Mouse (Mus musculus): ENCODE data around the gene Vmn1r118. TPM values are rescaled to one million over a fixed set of nuclear protein-coding genes. Genes with fewer than 3 reads are reported as not detected.

The Vmn1r118 gene
- polyA plus RNA-seq (2014; fragmentation: Illumina TruSeq; extraction: RNeasy Lipid Tissue Mini Kit (QIAGEN cat#74804); ENCODE audit: low replicate concordance), result not detected

DNA sequence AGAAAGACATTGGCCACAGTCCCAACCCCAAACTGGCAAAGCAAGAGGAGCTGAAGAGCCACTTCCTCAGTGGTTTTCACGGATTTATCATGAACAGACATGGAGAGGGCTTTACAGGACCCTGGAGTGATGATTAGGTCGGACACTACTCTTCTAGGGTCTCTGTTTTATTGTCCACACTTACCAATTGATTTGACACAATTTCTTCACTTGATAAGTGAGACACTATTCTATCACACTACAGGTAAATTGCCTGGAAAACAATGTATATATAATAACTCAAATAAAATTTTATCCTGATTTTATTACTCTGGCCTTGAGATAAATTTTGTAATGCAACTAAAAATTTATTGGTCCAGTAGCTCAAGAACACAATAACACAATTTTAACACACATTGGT lies at the start of gene Vmn1r118:
Gene Vmn1r118 (minus strand): TSS at position 101 of the 400 bp plus-strand sequence.

DNA sequence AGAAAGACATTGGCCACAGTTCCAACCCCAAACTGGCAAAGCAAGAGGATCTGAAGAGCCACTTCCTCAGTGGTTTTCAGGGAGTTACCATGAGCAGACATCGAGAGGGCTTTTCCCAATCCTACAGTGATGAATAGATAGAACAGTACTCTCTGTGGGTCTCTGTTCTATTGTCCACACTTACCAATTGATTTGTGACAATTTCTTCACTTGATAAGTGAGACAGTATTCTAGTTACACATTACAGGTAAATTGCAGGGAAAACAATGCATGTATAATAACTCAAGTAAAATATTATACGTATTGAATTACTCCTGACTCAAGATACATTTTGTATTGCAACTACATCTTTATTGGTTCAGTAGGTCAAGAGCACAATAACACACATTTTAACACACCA lies 28.1 kb downstream of the Vmn1r118 start, which contains the start of gene Vmn1r117:
Gene Vmn1r117 (minus strand): TSS at position 101 of the 400 bp plus-strand sequence.

DNA sequence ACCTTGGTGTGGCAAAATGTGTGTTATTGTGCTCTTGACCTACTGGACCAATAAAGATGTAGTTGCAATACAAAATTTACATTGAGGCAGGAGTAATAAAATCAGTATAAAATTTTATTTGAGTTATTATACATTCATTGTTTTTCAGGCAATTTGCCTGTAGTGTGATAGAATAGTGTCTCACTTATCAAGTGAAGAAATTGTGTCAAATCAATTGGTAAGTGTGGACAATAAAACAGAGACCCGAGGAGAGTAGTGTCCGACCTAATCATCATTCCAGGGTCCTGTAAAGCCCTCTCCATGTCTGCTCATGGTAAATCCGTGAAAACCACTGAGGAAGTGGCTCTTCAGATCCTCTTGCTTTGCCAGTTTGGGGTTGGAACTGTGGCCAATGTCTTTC lies 40.2 kb downstream of the Vmn1r118 start, which contains the start of gene Vmn1r116:
Gene Vmn1r116 (plus strand): TSS at position 301 of the 400 bp plus-strand sequence.

Other genes starting within 250 kb of the Vmn1r118 start
- gene Vmn1r107, start 243.4 kb downstream of the Vmn1r118 start, polyA plus RNA-seq (2014; fragmentation: Illumina TruSeq; extraction: RNeasy Lipid Tissue Mini Kit (QIAGEN cat#74804); ENCODE audit: low replicate concordance), result not detected
- gene Vmn1r111, start 209.1 kb downstream of the Vmn1r118 start, polyA plus RNA-seq (2014; fragmentation: Illumina TruSeq; extraction: RNeasy Lipid Tissue Mini Kit (QIAGEN cat#74804); ENCODE audit: low replicate concordance), result not detected
- not detected for gene Gm10668, start 181.7 kb downstream of the Vmn1r118 start, polyA plus RNA-seq (2014; fragmentation: Illumina TruSeq; extraction: RNeasy Lipid Tissue Mini Kit (QIAGEN cat#74804); ENCODE audit: low replicate concordance)
- gene Vmn1r112, start 141.2 kb downstream of the Vmn1r118 start, polyA plus RNA-seq (2014; fragmentation: Illumina TruSeq; extraction: RNeasy Lipid Tissue Mini Kit (QIAGEN cat#74804); ENCODE audit: low replicate concordance), result not detected
- not detected for gene Vmn1r113, start 125.1 kb downstream of the Vmn1r118 start, polyA plus RNA-seq (2014; fragmentation: Illumina TruSeq; extraction: RNeasy Lipid Tissue Mini Kit (QIAGEN cat#74804); ENCODE audit: low replicate concordance)
- gene Vmn1r114, start 100.2 kb downstream of the Vmn1r118 start, polyA plus RNA-seq (2014; fragmentation: Illumina TruSeq; extraction: RNeasy Lipid Tissue Mini Kit (QIAGEN cat#74804); ENCODE audit: low replicate concordance), result not detected
- gene Vmn1r115, start 67.4 kb downstream of the Vmn1r118 start, polyA plus RNA-seq (2014; fragmentation: Illumina TruSeq; extraction: RNeasy Lipid Tissue Mini Kit (QIAGEN cat#74804); ENCODE audit: low replicate concordance), result not detected
- gene Vmn1r116, start 40.1 kb downstream of the Vmn1r118 start, polyA plus RNA-seq (2014; fragmentation: Illumina TruSeq; extraction: RNeasy Lipid Tissue Mini Kit (QIAGEN cat#74804); ENCODE audit: low replicate concordance), result not detected
- not detected for gene Vmn1r117, start 28.2 kb downstream of the Vmn1r118 start, polyA plus RNA-seq (2014; fragmentation: Illumina TruSeq; extraction: RNeasy Lipid Tissue Mini Kit (QIAGEN cat#74804); ENCODE audit: low replicate concordance)
- not detected for gene Vmn1r119, start 100.1 kb upstream of the Vmn1r118 start, polyA plus RNA-seq (2014; fragmentation: Illumina TruSeq; extraction: RNeasy Lipid Tissue Mini Kit (QIAGEN cat#74804); ENCODE audit: low replicate concordance)
- not detected for gene Vmn1r120, start 141.4 kb upstream of the Vmn1r118 start, polyA plus RNA-seq (2014; fragmentation: Illumina TruSeq; extraction: RNeasy Lipid Tissue Mini Kit (QIAGEN cat#74804); ENCODE audit: low replicate concordance)
- not detected for gene Vmn1r121, start 186.2 kb upstream of the Vmn1r118 start, polyA plus RNA-seq (2014; fragmentation: Illumina TruSeq; extraction: RNeasy Lipid Tissue Mini Kit (QIAGEN cat#74804); ENCODE audit: low replicate concordance)
- gene Vmn1r122, start 221.8 kb upstream of the Vmn1r118 start, polyA plus RNA-seq (2014; fragmentation: Illumina TruSeq; extraction: RNeasy Lipid Tissue Mini Kit (QIAGEN cat#74804); ENCODE audit: low replicate concordance), result not detected
- gene Vmn1r123, start 249.8 kb upstream of the Vmn1r118 start, polyA plus RNA-seq (2014; fragmentation: Illumina TruSeq; extraction: RNeasy Lipid Tissue Mini Kit (QIAGEN cat#74804); ENCODE audit: low replicate concordance), result not detected

All from small intestine, adult 10 weeks (tissue).